Mouse (Mus musculus): ENCODE data around the gene Nf2.

GRCm38 (mm10) chr11:4752836-4753235 is 96.5 kb downstream of the Nf2 start:
- no peak for TF ChIP-seq CTCF (IDR thresholded peaks at IDR 0.05; ENCODE audit: borderline replicate concordance, insufficient read depth, low read length)
- TF ChIP-seq POLR2A (IDR thresholded peaks at IDR 0.05; ENCODE audit: low read depth, low read length) = no peak
